Mouse (Mus musculus) adrenal gland (tissue): Measurements from ENCODE around the gene Gm10382.

Experiments used
- intact Hi-C: fragments of 180-260 bp; cut with DNase I; formaldehyde crosslinking; loops from one replicate; pipeline ENCODE4 v1.15.1; 2025
- long read RNA-seq, 2 experiments: library from polyadenylated mRNA; unstranded; transcript quantifications; one replicate each; pipeline ENCODE4 v2.0.0; 2020; ENCODE audit warnings: borderline replicate concordance in 1 of 2; ENCODE audit not compliant: insufficient replicate concordance in 1 of 2

The Gm10382 gene
- long read RNA-seq, experiment 1: 0 reads
- long read RNA-seq, experiment 2: 0 reads

DNA sequence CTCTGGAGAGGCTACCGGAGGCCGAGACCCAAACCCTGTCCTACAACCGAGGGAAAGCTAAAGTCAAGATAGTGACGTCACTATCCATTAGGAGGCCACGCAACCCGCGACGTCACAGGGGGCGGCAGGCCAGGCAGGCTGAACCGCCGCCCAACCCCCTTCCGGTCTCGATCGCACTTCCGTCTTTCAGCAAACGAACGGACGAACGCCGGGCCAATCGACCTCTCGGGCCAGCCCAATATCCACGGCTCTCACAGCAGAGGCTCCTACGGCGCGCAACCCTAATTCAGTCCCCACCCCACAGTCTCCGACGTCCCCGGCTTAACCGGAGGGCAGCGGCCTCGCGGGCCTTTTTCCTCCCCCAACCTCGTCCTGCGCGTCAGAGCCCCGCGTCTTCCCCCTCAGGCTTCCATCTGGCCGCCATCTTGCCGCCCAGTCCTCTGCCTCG is at the start of gene Gm10382:
Gene Gm10382, plus strand, starts transcription at position 192 of the 448 bp plus-strand sequence.
- intact Hi-C loops: loop anchor here (1.0 kb wide), 1 partner anchor 16 kb away; no protein-coding TSS in a partner anchor

GRCm38 (mm10) chr5:125339851-125340531 is 49.1 kb upstream of the Gm10382 start:
- intact Hi-C loops: loop anchor here (5.0 kb wide), 1 partner anchor 38 kb away; no protein-coding TSS in a partner anchor

GRCm38 (mm10) chr5:125340547-125341262 is 48.4 kb upstream of the Gm10382 start, which contains the start of gene Scarb1:
Gene Scarb1, minus strand, starts transcription at chr5:125341094.
- intact Hi-C loops: loop anchor here (5.0 kb wide), 1 partner anchor 38 kb away; no protein-coding TSS in a partner anchor

GRCm38 (mm10) chr5:125341459-125342090 is 47.5 kb upstream of the Gm10382 start:
- intact Hi-C loops: loop anchor here (5.0 kb wide), 1 partner anchor 39 kb away; no protein-coding TSS in a partner anchor

- intact Hi-C loops: loop anchor here (5.0 kb wide), 1 partner anchor 42 kb away; no protein-coding TSS in a partner anchor
Observed at GRCm38 (mm10) chr5:125344296-125344695, 44.8 kb upstream of the Gm10382 start.

DNA sequence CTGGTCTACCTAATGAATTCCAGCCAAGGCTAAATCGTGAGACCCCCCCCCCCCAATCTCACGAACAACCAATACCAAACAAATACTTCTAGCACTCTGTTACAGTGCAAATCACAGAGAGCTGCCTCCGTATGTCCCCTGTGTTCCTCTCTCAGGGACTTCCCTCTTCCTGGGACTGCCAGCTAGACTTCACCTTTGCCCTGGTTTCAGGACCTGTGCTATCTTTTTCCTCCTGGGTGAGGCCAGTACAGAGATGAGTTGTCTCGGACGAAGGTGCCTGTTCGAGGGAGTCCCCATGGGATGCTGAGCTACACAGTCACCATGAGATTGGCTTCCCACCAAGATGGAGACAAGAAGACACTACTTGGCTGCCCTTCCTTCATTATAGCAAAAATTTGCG is 41.1 kb upstream of the Gm10382 start:
- intact Hi-C loops: loop anchor here (5.0 kb wide), 1 partner anchor 71 kb away; no protein-coding TSS in a partner anchor

- intact Hi-C loops: loop anchor here (5.0 kb wide), 1 partner anchor 71 kb away; no protein-coding TSS in a partner anchor
Observed at GRCm38 (mm10) chr5:125348487-125348886, 40.6 kb upstream of the Gm10382 start.

GRCm38 (mm10) chr5:125349391-125349790 is 39.7 kb upstream of the Gm10382 start:
- intact Hi-C loops: loop anchor here (5.0 kb wide), 1 partner anchor 72 kb away; no protein-coding TSS in a partner anchor

DNA sequence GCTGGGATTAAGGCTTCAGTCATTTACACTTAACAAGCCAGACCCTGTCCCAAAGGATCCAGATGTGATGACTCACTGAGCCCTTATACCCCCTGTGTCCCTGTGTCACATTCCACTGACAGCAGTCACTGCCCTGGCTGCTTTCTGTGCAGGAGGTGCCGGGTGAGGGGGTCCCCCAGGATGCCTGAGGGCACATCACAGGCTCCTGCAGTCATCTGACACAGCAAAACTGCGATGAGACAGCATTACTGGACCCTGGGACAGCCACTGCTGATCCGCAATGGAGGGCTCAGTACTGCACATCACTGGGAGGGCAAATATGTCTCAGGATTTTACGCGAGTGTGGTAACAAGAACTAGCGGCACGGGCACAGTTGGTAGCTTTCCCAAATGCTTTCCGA is 38.1 kb upstream of the Gm10382 start:
- intact Hi-C loops: no loop called here

DNA sequence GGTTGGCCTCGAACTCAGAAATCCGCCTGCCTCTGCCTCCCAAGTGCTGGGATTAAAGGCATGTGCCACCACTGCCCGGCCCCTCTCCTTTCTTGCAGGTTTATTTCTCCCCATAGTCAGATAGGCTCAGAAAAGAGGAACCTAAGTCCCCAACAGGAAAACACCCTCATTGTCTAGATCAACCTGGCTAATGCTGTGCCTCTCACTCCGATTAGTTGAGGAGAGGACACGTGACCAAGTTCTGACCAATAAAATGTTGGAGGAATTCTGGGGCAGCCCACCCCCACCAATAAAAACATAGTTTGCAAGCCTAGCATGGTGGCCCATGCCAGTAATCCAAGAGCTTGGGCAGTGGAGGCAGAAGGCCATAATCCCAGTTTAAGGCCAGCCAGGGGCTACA is 37.2 kb upstream of the Gm10382 start:
- intact Hi-C loops: no loop called here

GRCm38 (mm10) chr5:125352781-125353294 is 36.3 kb upstream of the Gm10382 start:
- intact Hi-C loops: no loop called here

DNA sequence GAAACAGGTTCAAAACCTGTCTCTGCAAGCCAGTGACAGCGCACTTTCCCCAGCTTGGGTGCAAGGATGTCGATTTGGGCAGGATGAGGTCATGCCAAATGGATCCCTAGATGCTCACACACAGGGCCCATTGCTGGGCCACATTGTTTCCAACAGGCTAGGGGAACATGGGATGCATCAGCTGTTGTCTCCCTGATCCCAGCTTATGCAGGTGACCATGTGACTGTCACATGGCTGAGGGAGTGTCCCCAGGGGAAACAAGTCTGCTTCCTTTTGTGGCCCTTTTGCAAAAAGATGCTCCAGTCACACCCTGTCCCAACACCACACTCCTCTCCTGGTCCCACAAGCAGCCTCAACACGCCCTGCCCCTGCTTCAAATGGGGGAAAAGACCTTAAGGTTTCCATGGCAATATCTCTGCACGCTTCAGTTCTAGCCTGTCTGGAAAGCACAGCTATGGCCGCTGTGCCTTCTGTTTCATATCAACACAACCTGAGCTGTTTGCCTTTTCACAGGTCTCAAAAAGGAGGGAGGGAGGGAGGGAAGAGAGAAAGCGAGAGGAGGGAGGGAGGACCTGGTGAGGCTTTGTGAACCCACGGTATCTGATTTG is 34.1 kb upstream of the Gm10382 start:
- intact Hi-C loops: no loop called here

GRCm38 (mm10) chr5:125355650-125356049 is 33.5 kb upstream of the Gm10382 start:
- intact Hi-C loops: no loop called here

DNA sequence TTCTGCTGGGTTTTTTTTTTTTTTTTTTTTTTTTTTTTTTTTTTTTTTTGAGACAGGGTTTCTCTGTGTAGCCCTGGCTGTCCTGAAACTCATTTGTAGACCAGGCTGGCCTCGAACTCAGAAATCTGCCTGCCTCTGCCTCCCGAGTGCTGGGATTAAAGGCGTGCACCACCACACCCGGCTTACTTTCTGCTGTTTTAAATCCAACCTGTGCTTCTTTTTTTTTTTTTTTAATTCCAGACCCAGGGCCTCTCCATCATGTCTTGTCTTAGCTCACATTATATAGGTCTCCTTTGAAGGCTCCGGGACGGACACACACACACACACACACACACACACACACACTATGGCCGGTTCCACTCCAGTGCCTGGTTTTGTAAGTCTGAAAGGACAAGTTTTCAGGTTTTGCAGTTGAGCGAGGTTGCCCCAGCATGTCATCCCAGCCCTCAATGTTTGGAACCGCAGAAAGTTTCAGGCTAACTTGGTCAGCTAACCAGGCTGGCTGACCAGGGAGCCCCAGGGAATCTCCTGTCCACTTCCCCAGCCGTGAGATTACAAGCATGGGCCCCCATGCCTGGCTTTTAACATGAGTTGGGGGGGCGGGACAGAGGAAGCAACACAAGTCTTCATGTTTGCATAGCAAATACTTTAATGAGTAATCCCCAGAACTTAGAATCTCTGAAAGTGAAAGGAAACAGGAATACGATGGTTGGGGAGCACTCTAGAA is 31.4 kb upstream of the Gm10382 start:
- intact Hi-C loops: no loop called here

DNA sequence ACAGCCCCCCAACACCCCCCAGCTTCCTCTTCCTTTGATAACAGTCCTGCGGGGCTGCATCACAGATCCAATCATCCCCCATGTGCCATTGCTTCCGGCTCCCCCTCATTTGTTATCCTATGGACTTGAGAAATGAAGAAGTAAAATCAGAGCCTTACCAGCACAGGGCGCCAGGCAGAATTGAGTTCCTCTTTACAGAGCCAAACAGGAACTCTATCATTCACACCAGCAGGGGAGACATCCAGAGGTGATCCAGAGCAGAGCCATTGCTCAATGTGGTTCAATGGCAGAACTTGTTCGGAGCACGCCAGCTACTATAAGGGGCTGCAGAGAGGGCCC is 30.9 kb upstream of the Gm10382 start:
- intact Hi-C loops: no loop called here

DNA sequence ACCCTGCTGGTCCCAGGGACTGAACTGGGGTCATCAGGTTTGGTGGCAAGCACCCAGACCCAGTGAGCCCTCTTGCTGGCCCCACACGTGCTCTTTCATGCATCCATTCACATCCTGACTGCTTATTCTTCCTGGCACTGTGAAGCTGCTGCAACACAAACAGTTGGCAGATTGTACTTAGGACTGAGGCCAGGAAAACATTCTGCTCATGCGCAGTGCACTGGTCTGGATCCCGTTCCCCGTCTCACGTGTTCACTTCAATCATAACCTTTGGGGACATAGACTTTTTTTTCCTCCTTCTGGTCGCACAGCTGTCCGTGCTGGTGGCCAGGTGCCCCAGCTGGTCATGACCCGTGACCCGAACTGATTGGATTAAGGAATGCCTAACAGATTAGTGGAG is 28.6 kb upstream of the Gm10382 start:
- intact Hi-C loops: no loop called here

GRCm38 (mm10) chr5:125360981-125361510 is 28.1 kb upstream of the Gm10382 start:
- intact Hi-C loops: no loop called here

GRCm38 (mm10) chr5:125363894-125364293 is 25.2 kb upstream of the Gm10382 start:
- intact Hi-C loops: no loop called here

GRCm38 (mm10) chr5:125364851-125365429 is 24.2 kb upstream of the Gm10382 start:
- intact Hi-C loops: loop anchor here (5.0 kb wide), 1 partner anchor 463 kb away; no protein-coding TSS in a partner anchor
